Mouse (Mus musculus): ENCODE measurements around the gene Sik1. TPM values are rescaled to one million over a fixed set of nuclear protein-coding genes. Genes with fewer than 3 reads are reported as not detected.

The Sik1 gene
- polyA plus RNA-seq, 2 experiments, result 19.9 to 26.9 TPM

DNA sequence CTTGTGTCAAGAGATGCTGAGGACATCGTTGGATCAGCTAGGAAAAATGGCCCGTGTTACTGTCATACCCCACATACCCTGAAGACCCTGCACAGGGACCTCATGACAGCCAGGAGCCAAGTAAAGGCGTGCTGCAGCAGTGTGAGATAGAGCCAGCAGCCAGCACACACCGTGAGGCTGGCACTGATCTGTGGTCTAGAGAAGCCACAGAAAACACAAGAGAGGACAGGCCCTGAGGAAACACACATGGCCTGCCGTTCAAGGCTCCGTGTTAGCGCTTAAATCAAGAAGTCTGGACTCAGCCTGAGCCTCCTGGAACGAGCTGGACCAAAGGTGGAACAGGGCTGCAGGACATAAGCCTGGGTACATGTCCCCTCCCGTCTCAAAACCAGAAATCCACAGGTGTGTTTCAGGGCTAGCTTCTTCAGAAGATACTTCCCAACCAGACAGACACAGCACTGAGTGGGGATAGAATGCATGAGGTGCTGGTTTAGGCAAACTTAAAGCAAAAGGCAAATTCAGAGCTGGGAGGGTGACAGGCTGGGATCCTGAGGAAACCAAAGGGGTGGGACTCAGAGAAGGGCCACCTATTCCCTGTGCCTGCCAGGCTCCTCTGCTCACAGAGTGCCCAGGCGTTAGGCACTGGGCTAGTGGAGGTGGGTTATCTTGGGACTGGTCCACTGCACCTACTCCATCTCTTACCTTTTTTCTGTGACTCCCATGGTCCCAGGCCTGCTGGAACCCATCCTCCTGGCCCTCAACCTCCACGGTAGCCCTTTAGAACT, 9.3 kb upstream of the Sik1 start:
- Histone ChIP-seq H3K9me3 (ENCODE audit: control insufficient read depth, low read length) (no peaks in the 10 kb centered on the region), H3K36me3 (ENCODE audit: control insufficient read depth, insufficient read depth, low read length) (no peaks in the 10 kb centered on the region), H3K4me1 (ENCODE audit: control insufficient read depth, insufficient read depth, low read length) (no peaks in the 10 kb centered on the region), H3K4me3 (replicated peaks; ENCODE audit: low read length) (no peak overlapping the region), H3K27me3 (ENCODE audit: control insufficient read depth, insufficient read depth, low read length) (no peaks in the 10 kb centered on the region), H3K27ac (replicated peaks; ENCODE audit: low read depth, low read length) (no peak overlapping the region), H3K4me2 (replicated peaks; ENCODE audit: low read depth, low read length, severe bottlenecking) (no peak overlapping the region), H3K9ac (ENCODE audit: low read depth, low read length, severe bottlenecking) (no peak overlapping the region)
- WGBS, result 74% methylated on average over 11 of the region's 11 CpGs
- ATAC-seq (ENCODE audit: low FRiP score, low read depth) (no peak), DNase-seq (ENCODE audit: low spot score) (no peak)
- TF ChIP-seq POLR2A (IDR thresholded peaks at IDR 0.05; ENCODE audit: borderline replicate concordance, extremely low read depth, insufficient read depth, insufficient read length), result no peak

DNA sequence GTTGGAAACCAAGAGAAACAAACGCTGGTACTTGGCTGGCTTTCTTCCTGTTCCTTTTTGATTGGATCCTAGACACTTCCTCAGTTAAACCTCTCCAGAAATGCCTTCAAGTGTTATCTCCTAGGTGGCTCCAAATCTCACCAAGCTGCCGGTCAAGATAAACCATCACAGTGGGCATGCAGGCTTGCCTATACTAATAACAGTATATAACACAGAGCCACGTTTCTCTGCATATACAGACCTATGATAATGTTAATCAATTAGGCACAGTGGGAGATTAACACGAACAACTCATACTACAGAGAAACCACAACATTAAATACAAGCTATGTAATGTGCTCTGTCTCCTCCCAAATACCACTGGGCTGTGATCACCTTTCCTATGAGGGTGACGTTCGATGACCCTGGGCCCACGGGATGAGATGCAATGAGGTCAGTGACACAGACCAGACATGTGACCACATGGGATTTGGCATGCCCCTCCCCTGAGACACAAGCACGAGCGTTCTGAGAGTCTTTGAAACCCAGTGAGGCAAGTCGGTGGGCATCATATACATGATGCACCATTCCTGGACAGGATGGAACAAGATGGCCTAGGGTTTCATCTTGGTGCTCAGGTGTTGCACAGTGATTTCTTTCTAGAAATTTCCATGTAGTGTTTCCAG, 7.7 kb upstream of the Sik1 start:
- Histone ChIP-seq H3K9me3 (ENCODE audit: control insufficient read depth, low read length) (no peaks in the 10 kb centered on the region), H3K4me1 (ENCODE audit: control insufficient read depth, insufficient read depth, low read length) (no peaks in the 10 kb centered on the region), H3K27ac (replicated peaks; ENCODE audit: low read depth, low read length) (no peak overlapping the region), H3K27me3 (ENCODE audit: control insufficient read depth, insufficient read depth, low read length) (no peaks in the 10 kb centered on the region), H3K4me2 (replicated peaks; ENCODE audit: low read depth, low read length, severe bottlenecking) (no peak overlapping the region), H3K9ac (ENCODE audit: low read depth, low read length, severe bottlenecking) (no peak overlapping the region), H3K36me3 (ENCODE audit: control insufficient read depth, insufficient read depth, low read length) (no peaks in the 10 kb centered on the region), H3K4me3 (replicated peaks; ENCODE audit: low read length) (no peak overlapping the region)
- DNase-seq (ENCODE audit: low spot score) (no peak), ATAC-seq (ENCODE audit: low FRiP score, low read depth) (no peak)
- WGBS, result 83% methylated on average over 10 of the region's 10 CpGs
- TF ChIP-seq POLR2A (IDR thresholded peaks at IDR 0.05; ENCODE audit: borderline replicate concordance, extremely low read depth, insufficient read depth, insufficient read length), result no peak

DNA sequence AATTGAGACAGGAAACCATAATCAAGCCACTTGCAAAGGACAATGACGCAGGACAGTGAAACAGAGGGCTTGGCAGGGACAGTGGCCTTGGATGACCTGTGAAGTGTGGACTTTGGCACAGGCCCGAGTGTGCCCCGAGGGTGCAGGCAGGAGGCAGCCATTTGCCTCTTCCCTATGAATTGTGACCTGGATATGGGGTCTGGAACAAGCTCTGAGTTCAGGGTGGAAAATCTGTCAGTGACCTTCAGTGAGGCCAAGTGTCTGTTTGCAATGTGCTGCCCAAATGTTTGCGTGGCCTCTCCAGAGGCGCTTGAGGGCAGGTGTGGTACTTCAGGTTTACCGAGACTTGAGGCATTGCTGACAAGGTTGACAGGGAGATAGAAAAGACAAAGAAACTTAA, 6.5 kb upstream of the Sik1 start:
- TF ChIP-seq POLR2A (IDR thresholded peaks at IDR 0.05; ENCODE audit: borderline replicate concordance, extremely low read depth, insufficient read depth, insufficient read length), result no peak
- WGBS, result 76% methylated on average over 6 of the region's 6 CpGs

DNA sequence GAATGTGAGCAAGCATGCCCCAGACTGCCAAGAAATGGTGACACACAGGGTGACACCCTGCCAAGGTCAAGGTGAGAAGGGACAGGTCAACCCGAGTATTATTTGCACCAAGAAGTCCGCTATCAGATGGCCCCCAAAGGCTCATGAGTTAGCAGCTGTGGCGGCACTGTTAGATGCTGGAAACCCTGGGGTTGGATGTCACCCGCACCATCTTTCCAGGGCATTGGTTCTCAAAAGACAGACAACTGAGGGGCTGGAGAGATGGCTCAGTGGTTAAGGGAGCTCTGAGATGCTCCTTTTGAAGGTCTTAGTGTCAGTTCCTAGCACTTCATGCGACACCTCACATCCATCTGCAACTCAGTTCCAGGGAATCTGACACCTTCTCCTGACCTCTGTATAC, 6.1 kb upstream of the Sik1 start:
- no peaks in the 10 kb centered on the region for H3K36me3 ChIP-seq (ENCODE audit: control insufficient read depth, insufficient read depth, low read length)
- ATAC-seq (ENCODE audit: low FRiP score, low read depth) (no peak), DNase-seq (ENCODE audit: low spot score) (no peak)
- H3K4me1 ChIP-seq (ENCODE audit: control insufficient read depth, insufficient read depth, low read length), result peaks cover 4% of the 10 kb centered on the region
- WGBS, result 85% methylated on average over 5 of the region's 5 CpGs
- H3K9me3 ChIP-seq (ENCODE audit: control insufficient read depth, low read length), result no peaks in the 10 kb centered on the region
- no peak for TF ChIP-seq POLR2A (IDR thresholded peaks at IDR 0.05; ENCODE audit: borderline replicate concordance, extremely low read depth, insufficient read depth, insufficient read length)
- no peak overlapping the region for H3K4me3 ChIP-seq (replicated peaks; ENCODE audit: low read length)
- no peaks in the 10 kb centered on the region for H3K27me3 ChIP-seq (ENCODE audit: control insufficient read depth, insufficient read depth, low read length)
- no peak overlapping the region for H3K27ac ChIP-seq (replicated peaks; ENCODE audit: low read depth, low read length)
- H3K9ac ChIP-seq (ENCODE audit: low read depth, low read length, severe bottlenecking), result no peak overlapping the region
- no peak overlapping the region for H3K4me2 ChIP-seq (replicated peaks; ENCODE audit: low read depth, low read length, severe bottlenecking)

More for the DNA sequence above, 6.5 kb upstream of the Sik1 start:
- no peak overlapping the region for H3K9ac ChIP-seq (ENCODE audit: low read depth, low read length, severe bottlenecking)
- H3K27me3 ChIP-seq (ENCODE audit: control insufficient read depth, insufficient read depth, low read length), result no peaks in the 10 kb centered on the region
- DNase-seq (ENCODE audit: low spot score), result no peak
- no peaks in the 10 kb centered on the region for H3K36me3 ChIP-seq (ENCODE audit: control insufficient read depth, insufficient read depth, low read length)
- no peak overlapping the region for H3K27ac ChIP-seq (replicated peaks; ENCODE audit: low read depth, low read length)
- H3K4me1 ChIP-seq (ENCODE audit: control insufficient read depth, insufficient read depth, low read length), result no peaks in the 10 kb centered on the region
- H3K9me3 ChIP-seq (ENCODE audit: control insufficient read depth, low read length), result no peaks in the 10 kb centered on the region
- ATAC-seq (ENCODE audit: low FRiP score, low read depth), result no peak
- no peak overlapping the region for H3K4me2 ChIP-seq (replicated peaks; ENCODE audit: low read depth, low read length, severe bottlenecking)
- no peak overlapping the region for H3K4me3 ChIP-seq (replicated peaks; ENCODE audit: low read length)

DNA sequence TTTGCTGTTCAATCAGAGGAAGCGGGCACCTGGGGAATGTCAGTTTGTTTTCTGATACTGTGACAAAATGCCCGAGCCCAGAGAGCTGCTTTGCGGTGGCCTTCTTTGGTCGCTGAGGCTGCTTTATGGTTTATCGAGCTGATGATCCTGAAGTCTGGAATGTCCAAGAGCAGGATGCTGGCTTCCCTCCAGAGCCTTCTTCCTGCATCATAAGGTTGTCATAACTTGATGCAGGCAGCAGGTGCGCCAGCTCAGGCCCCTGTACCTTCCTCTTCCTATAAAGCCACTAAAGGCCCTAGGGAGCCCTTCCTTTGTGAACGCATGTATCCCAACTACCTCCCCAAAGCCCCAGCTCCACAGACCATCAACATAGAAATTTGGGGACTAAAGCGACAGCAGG, 5.3 kb upstream of the Sik1 start:
- Histone ChIP-seq H3K9ac (ENCODE audit: low read depth, low read length, severe bottlenecking) (no peak overlapping the region), H3K27ac (replicated peaks; ENCODE audit: low read depth, low read length) (no peak overlapping the region), H3K9me3 (ENCODE audit: control insufficient read depth, low read length) (no peaks in the 10 kb centered on the region), H3K27me3 (ENCODE audit: control insufficient read depth, insufficient read depth, low read length) (no peaks in the 10 kb centered on the region), H3K4me2 (replicated peaks; ENCODE audit: low read depth, low read length, severe bottlenecking) (no peak overlapping the region), H3K4me3 (replicated peaks; ENCODE audit: low read length) (no peak overlapping the region), H3K36me3 (ENCODE audit: control insufficient read depth, insufficient read depth, low read length) (no peaks in the 10 kb centered on the region), H3K4me1 (ENCODE audit: control insufficient read depth, insufficient read depth, low read length) (peaks cover 8% of the 10 kb centered on the region)
- DNase-seq (ENCODE audit: low spot score) (no peak), ATAC-seq (ENCODE audit: low FRiP score, low read depth) (no peak)
- no peak for TF ChIP-seq POLR2A (IDR thresholded peaks at IDR 0.05; ENCODE audit: borderline replicate concordance, extremely low read depth, insufficient read depth, insufficient read length)
- 85% methylated on average over 8 of the region's 8 CpGs for WGBS

Measured in limb, embryonic 14.5 days (tissue).